Mouse (Mus musculus): ENCODE measurements around the gene Gm5662.

GRCm38 (mm10) chr12:88257241-88257640 is 17.1 kb downstream of the Gm5662 start:
- TF ChIP-seq CEBPB (IDR thresholded peaks at IDR 0.05; ENCODE audit: insufficient read depth, poor library complexity, severe bottlenecking) (0 out of 2 replicates have a peak, but pooled peaks have one; percentile 29), MYOG (IDR thresholded peaks at IDR 0.05; ENCODE audit: control insufficient read depth in 1 of 3, insufficient read depth in 1 of 3, insufficient read length in 2 of 3, low read depth in 2 of 3) (no peak), POLR2A (IDR thresholded peaks at IDR 0.05; ENCODE audit: insufficient read length, low read depth) (no peak), E2F4 (IDR thresholded peaks at IDR 0.05; ENCODE audit: insufficient read depth) (no peak), MAX (IDR thresholded peaks at IDR 0.05; ENCODE audit: low read depth) (no peak), USF1 (IDR thresholded peaks at IDR 0.05; ENCODE audit: low read depth) (no peak), POLR2AphosphoS2 (IDR thresholded peaks at IDR 0.05; ENCODE audit: insufficient read length, low read depth) (no peak), TCF12 (IDR thresholded peaks at IDR 0.05; ENCODE audit: insufficient read depth, poor library complexity, severe bottlenecking) (no peak)
